Mouse (Mus musculus) Patski (cell line): ENCODE data around the gene Fam198a. TPM values are rescaled to one million over a fixed set of nuclear protein-coding genes. Genes with fewer than 3 reads are reported as not detected.

Experiments used
- ATAC-seq: fragments of 100-300 bp; one replicate; pipeline ENCODE4 v1.8.0; 2021
- CTCF ChIA-PET: fragments of 350-600 bp; sonication (Branson Sonifier 250); formaldehyde crosslinking; loops from one replicate; lab custom pipeline; 2022; ENCODE audit warnings: inconsistent platforms; lab: Charles Lee
- POLR2A ChIA-PET: fragments of 350-600 bp; sonication (Branson Sonifier 250); formaldehyde crosslinking; loops from one replicate; lab custom pipeline; 2022; ENCODE audit warnings: antibody characterized with exemption, inconsistent platforms; lab: Charles Lee
- DNase-seq: peaks from one replicate; pipeline ENCODE4 v3.0.0-alpha.2; 2011; ENCODE audit warnings: low read depth, low spot score
- H3K27me3 ChIP-seq: fragments of 371-371 bp; one replicate; pipeline ENCODE4 v1.5.1; 2021
- CTCF ChIP-seq: fragments of 100-300 bp; IDR thresholded peaks from one replicate; pipeline ENCODE4 v1.5.1; 2021
- in situ Hi-C: fragments of 300-500 bp; cut with MboI; formaldehyde crosslinking; loops from 3 replicates; pipeline ENCODE4 v1.11.1; 2018; ENCODE audit warnings: low pct_unique_long_range_greater_than_20kb, mixed read lengths
- polyA plus RNA-seq: library from polyadenylated mRNA; unstranded; gene quantifications from one replicate; pipeline ENCODE4 v1.2.3, GENCODE M21; 2021

Gene Fam198a
- polyA plus RNA-seq, 1 experiment from 2014 or later = 0.23 TPM

DNA sequence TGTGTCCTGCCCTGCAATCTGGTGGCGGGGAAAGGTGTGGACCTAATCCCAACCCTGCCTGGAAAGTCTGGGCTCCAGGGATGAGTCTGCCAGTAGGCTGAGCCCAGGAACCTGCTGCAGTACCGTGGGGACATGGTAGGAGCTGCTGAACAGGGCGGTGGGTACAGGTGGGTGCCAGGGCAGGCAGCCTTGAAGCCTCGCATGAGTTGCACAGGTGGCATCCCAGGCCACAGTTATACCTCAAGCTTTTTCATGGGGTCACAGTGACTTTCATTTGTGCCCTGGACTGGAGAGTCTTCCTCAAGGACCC, 281 bp downstream of the Fam198a start:
- in situ Hi-C loops = no loop called here
- CTCF ChIA-PET = no interaction called here
- ATAC-seq (no peak), DNase-seq (no peak)
- POLR2A ChIA-PET = no interaction called here
- no peak for TF ChIP-seq CTCF
- H3K27me3 ChIP-seq = no peaks in the 10 kb centered on the region

- POLR2A ChIA-PET = no interaction called here
These were observed 1.8 kb downstream of the Fam198a start for GRCm38 (mm10) chr9:121952596-121952995.

GRCm38 (mm10) chr9:121959966-121960635, 9.3 kb downstream of the Fam198a start:
- in situ Hi-C loops = no loop called here
- no peak for DNase-seq
- CTCF ChIA-PET = no interaction called here

More at GRCm38 (mm10) chr9:121952596-121952995, 1.8 kb downstream of the Fam198a start:
- TF ChIP-seq CTCF = no peak
- ATAC-seq = no peak
- in situ Hi-C loops = no loop called here
- H3K27me3 ChIP-seq = no peaks in the 10 kb centered on the region
- no peak for DNase-seq
- CTCF ChIA-PET = interaction anchor here (2.1 kb wide), 1 partner anchor 24 kb away, joined by 9 read pairs; no protein-coding TSS in a partner anchor

DNA sequence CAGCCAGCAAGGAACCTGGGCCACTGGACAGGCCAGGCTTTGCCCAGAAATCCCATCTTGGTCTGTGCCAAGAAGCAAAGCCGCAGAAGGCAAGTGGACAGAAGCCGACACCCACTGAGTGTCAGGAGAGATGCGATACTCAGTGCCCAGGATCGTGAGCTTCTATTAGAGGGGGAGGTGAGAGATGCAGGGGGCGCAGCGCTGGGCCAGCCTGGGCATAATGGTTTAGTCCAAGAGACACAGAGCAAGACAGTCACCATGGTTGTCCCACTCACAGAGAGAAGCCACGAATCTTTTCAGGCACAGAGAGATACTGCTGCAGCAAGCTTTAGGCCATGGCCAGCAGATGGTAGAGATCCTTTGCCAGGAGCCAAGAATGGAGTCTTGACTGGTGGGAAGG, 14.2 kb downstream of the Fam198a start:
- POLR2A ChIA-PET = no interaction called here
- H3K27me3 ChIP-seq = no peaks in the 10 kb centered on the region
- no peak for TF ChIP-seq CTCF
- ATAC-seq (no peak), DNase-seq (no peak)
- CTCF ChIA-PET = interaction anchor here (1.4 kb wide), 1 partner anchor 49 kb away, joined by 3 read pairs; no protein-coding TSS in a partner anchor
- in situ Hi-C loops = no loop called here

More at GRCm38 (mm10) chr9:121959966-121960635, 9.3 kb downstream of the Fam198a start:
- no peaks in the 10 kb centered on the region for H3K27me3 ChIP-seq
- TF ChIP-seq CTCF = no peak
- POLR2A ChIA-PET = no interaction called here
- ATAC-seq = no peak

DNA sequence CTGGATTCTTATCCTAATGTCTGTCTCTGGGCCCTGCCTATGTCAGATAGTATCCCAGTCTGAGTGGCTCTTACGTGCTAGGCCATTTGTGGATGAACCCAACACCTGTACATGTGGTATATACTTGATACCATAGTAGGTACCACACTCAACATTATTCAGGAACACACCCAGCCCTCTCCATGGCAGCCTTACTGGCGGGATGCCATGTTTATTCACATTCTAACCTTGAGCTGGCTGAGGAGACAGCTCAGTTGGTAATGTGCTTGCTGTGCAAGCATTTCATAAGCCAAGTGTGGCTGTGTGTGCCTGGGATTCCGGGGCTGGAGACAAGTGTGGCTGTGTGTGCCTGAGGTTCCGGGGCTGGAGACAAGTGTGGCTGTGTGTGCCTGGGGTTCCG, 17.5 kb downstream of the Fam198a start:
- ChIA-PET CTCF (no interaction called here), POLR2A (no interaction called here)
- TF ChIP-seq CTCF = no peak
- in situ Hi-C loops = no loop called here
- no peaks in the 10 kb centered on the region for H3K27me3 ChIP-seq
- no peak for DNase-seq
- ATAC-seq = no peak

GRCm38 (mm10) chr9:121969841-121970381, 19.1 kb downstream of the Fam198a start:
- in situ Hi-C loops = no loop called here
- H3K27me3 ChIP-seq = no peaks in the 10 kb centered on the region
- ATAC-seq = no peak
- ChIA-PET CTCF (no interaction called here), POLR2A (interaction anchor here (0.6 kb wide), 1 partner anchor 54 kb away, joined by 3 read pairs; no protein-coding TSS in a partner anchor)
- TF ChIP-seq CTCF = no peak
- DNase-seq = no peak

DNA sequence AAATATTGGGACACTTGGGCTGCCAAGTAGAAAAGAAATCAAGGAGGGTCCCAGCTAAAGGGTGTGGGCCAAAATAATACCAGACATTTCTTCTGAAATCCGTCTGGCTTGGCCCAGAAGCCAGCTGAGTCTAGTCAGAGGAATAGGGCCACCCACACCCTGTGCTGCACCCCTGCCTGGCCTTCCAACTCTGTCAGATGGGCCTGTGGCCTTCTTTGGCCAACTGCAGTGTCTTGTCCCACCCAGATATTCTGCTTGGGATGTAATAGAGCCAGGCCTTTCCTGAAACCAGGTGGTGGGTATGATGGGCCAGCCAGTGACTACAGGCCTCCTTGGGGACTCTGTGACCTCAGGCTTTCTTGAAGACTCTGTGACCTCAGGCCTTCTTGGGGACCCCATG, 22.4 kb downstream of the Fam198a start:
- no peak for DNase-seq
- no peak for TF ChIP-seq CTCF
- POLR2A ChIA-PET = no interaction called here
- CTCF ChIA-PET = no interaction called here
- H3K27me3 ChIP-seq = no peaks in the 10 kb centered on the region
- in situ Hi-C loops = no loop called here
- ATAC-seq = no peak

DNA sequence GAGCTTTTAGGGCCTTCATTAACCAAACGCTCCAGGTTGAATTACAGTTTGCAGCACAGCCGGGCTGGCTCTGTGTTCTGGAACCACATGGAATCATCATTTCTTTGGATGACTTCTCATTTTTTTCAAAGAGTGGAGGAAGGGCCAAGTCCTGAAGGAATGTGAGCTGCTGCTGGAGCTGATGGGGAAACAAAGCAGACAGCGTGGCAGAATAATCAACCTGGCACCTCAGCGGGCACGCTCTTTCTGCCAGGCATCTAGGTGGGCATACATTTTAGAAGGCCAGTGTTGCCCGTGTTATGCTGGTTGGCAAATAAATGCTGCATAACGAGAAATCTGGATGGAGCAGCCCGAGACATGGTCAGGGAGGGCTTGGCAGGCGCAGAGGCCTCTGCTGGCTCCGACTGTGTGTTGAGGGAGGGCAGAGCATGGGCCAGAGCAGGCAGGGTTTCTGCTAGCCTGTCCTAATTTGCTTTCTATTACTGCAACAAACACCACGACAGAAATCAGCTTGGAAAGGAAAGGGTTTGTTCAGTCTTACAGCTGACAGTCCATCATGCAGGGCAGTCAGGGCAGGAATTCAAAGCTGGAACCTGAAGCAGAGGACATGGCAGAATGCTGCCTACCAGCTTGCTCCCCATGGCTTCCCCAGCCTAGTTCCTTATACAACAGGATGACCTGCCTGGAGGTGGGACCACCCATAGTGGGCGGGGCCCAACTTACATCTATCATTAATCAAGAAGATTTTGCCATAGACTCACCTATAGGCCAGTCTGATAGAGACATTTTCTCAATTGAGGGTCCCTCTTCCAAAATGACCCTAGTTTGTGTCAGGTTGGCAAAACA, 23.6 kb downstream of the Fam198a start:
- in situ Hi-C loops = no loop called here
- ChIA-PET CTCF (interaction anchor here (1.1 kb wide), 1 partner anchor 11 kb away, joined by 4 read pairs; no protein-coding TSS in a partner anchor), POLR2A (no interaction called here)
- DNase-seq = no peak
- no peak for TF ChIP-seq CTCF
- no peaks in the 10 kb centered on the region for H3K27me3 ChIP-seq
- no peak for ATAC-seq

- H3K27me3 ChIP-seq = no peaks in the 10 kb centered on the region
- CTCF ChIA-PET = interaction anchor here (1.1 kb wide), 1 partner anchor 10 kb away, joined by 4 read pairs; no protein-coding TSS in a partner anchor
- no peak for TF ChIP-seq CTCF
- DNase-seq (peak; percentile 9), ATAC-seq (no peak)
- POLR2A ChIA-PET = no interaction called here
- in situ Hi-C loops = no loop called here
These were observed 24.5 kb downstream of the Fam198a start for GRCm38 (mm10) chr9:121975321-121975720.

DNA sequence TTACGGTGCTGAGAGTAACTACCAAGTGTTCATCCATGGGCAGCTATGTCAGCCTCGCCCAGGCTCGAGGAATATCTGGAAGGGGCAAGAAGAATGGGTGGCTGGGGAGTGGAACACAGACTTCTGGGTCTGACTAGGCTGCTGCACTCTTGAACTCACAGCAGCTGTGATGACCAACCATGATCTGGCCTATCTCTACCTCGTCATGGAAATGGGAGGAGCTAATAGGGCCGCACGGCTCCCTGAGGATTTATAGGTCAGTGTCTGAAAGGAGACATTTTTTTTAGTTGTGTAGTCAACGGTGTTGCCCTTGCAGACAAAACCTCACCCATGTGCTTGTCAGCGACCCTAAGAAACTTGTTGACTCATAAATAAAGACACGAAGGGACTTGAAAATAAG, 30.3 kb downstream of the Fam198a start:
- CTCF ChIA-PET = interaction anchor here (1.0 to 1.8 kb wide), 2 partner anchors 33 to 613 kb away, joined by 3 to 10 read pairs; no protein-coding TSS in a partner anchor
- TF ChIP-seq CTCF = no peak
- no peak for DNase-seq
- H3K27me3 ChIP-seq = no peaks in the 10 kb centered on the region
- POLR2A ChIA-PET = no interaction called here
- in situ Hi-C loops = loop anchor here (5.0 kb wide), 1 partner anchor 34 kb away; no protein-coding TSS in a partner anchor
- no peak for ATAC-seq
